Mouse (Mus musculus): ENCODE data around the gene Csnk1e.

DNA sequence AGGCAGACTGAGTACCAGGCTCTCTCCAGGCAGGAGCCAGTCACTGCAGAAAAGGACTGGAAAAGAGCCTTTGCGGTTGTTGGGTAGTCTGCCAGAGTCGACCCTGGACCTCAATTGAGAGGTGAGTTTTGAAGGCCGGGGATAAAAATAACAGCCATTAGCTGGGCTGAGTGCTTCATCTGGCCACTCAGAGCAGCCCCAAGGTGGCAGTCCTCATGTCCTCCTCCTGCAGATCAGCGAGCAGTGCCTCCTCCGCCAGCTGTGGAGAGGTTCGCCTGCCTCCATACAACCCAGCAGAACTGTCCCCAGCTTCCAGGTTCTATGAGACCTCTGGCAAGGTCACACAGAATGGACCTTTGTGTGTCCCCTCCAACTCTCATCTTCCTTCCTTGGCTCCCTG, 21.9 kb upstream of the Csnk1e start:
- no peak for TF ChIP-seq GATA1 (IDR thresholded peaks at IDR 0.05; ENCODE audit: low read length)
- no peak for TF ChIP-seq TAL1 (IDR thresholded peaks at IDR 0.05; ENCODE audit: low read length)

All from erythroblast, embryonic 14.5 days (primary cell).